Mouse (Mus musculus) layer of hippocampus, postnatal 10 days (tissue): Measurements from ENCODE around the gene Map3k5. TPM values are rescaled to one million over a fixed set of nuclear protein-coding genes. Genes with fewer than 3 reads are reported as not detected.
A peak's percentile ranks its signal among the peaks of the same experiment; 100 is the strongest.
"Not testable (repeated sequence)": the region's sequence is repeated elsewhere in the genome, so short reads cannot be mapped to it uniquely, and the experiment has no call there.

Experiments used
- DNase-seq, 2 experiments: peaks; one replicate each; pipeline ENCODE4 v3.0.0; 2021; ENCODE audit warnings: low spot score in 2 of 2
- long read RNA-seq: library from polyadenylated mRNA; stranded (forward); transcript quantifications from one replicate; pipeline ENCODE4 v2.0.0, GENCODE M21; 2023
- total RNA-seq, 2 experiments: library from RNA; stranded (reverse); gene quantifications; 2 replicates each; pipeline ENCODE4 v1.2.3; 2021

Map3k5 gene
- total RNA-seq, result 10 to 100 TPM; 18.6 to 19.0 TPM
- long read RNA-seq, partial matches to known transcripts, result 0 of 2 reads
- long read RNA-seq, other reads (novel, unspliced or antisense), result 2 of 2 reads

DNA sequence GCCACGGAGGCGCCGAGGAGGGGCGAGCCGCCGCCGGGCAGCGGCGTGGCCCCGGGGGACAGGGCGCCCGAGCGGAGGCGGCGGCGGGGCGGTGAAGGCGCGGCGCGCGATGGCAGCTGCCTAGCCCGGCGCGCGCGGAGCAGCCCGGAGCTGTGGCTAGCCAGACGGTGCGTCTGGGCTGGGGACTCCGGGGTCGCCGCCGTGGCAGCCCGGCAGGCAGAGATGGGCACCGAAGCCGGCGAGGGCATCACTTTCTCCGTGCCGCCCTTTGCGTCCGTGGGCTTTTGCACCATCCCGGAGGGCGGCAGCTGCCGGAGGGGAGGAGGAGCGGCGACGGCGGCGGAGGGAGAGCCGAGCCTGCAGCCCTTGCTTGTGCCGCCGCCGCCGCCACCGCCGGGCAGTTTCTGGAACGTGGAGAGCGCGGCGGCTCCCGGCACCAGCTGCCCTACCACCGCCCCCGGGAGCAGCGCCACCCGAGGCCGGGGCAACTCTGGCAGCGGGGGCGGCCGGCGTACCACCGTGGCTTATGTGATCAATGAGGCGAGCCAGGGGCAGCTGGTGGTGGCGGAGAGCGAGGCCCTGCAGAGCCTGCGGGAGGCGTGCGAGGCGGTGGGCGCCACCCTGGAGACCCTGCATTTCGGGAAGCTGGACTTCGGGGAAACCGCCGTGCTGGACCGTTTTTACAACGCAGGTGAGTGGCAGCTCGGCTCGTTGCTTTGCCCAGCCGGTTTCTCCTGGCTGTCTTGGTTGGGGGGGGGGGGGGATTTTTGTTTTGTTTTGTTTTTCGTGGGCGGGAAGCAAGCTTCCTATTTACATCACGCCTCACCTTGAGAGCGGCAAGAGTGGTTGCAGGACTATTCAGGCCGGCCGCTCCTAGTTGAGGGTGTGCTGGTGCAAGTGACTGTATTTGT lies at the start of gene Map3k5:
Gene Map3k5, plus strand, starts transcription at position 89 of the 911 bp plus-strand sequence.
- DNase-seq, result peak; percentile 51 to 68

DNA sequence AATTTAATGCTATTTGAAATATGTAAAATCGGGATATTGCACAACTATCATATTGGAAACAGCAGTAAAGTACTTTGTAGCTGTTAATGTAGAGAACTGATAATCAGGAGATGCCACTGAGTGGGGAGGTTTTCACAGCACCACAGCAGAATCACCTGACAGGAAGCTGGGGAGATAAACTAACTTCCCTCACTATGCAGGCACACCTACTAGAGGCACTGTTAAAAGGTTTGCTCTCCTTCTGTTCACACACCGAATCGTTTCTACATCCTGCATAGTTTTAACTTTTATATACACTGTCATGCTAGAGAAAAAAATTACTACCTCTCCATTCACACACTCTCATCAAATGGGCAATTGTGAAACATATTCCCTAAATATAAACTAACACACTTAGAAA lies 48.0 kb upstream of the Map3k5 start:
- no peak for DNase-seq

DNA sequence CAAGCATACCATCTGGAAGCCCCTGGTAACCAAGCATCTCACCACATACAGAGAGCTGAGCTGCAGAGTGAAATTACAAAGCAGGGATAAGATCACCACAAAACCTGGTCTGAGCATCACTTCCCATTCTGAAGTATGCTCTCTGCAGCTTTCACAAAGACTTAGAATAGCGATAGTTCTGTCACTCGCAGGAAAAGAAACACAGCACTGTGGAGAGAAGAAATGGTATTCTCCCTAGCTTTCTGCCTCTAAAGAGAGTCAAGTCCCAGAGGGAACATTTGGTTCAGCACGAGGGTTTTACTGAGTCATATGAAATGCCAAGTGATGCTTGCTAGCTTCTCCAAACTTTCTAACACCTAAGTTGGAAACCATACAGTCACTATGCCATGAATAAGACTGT lies 44.4 kb upstream of the Map3k5 start:
- DNase-seq, result no peak

DNA sequence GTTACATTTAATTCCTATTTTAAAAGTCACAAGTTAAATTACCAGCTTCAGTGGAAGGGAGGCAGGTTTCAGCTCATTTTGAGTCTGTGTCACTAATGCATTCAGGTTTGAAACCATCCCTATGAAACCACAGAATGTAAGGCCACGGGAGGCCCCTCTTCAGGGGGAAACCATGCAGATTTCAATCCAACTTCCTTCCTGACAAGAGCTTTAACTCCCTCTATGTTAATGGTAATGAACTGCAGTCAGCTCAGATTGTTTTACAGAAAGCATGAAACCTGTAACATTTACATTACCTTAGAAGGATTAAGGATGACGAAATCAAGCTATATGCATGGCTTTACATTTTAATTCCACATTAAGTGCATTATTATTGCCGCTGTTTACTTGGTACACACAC lies 42.6 kb upstream of the Map3k5 start:
- DNase-seq, result no peak

DNA sequence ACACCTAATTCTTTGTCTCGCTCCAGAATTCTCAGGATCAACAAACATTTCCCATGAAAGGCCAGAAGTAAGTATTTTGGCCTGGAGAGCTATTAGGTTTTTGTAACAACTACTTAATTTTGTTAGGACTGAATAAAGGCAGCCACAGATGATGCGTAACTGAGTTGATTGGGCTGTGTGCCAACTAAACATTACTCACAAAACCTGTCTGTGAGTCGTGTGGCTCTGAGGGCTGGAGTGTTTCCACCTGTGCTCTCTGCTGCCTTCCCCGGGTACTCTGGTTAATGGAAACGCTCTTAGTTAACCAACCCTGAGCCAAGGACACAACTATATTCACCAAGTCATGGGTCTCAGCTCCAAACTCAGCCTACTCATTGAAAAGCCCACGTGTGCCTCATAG lies 41.1 kb upstream of the Map3k5 start:
- no peak for DNase-seq

DNA sequence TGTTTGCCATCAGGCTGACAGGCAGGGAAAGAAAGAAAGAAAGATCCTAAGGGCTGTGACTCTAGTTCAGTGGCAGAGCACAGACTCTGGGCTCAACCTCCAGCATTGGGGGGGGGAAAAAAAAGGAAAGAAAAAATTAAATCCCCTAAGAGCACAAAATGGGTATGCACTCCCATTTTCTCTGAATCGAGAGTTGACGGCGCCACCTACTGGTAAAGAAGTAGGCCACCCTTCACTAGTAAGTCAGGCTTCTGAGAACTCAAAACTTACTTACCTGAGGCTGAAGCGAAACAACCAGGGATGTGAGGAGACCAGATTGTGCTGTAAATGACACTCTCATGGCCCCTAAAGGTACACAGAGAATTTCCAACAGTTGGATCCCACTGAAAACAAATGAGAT lies 40.3 kb upstream of the Map3k5 start:
- DNase-seq, result peak; percentile 57 to 62

DNA sequence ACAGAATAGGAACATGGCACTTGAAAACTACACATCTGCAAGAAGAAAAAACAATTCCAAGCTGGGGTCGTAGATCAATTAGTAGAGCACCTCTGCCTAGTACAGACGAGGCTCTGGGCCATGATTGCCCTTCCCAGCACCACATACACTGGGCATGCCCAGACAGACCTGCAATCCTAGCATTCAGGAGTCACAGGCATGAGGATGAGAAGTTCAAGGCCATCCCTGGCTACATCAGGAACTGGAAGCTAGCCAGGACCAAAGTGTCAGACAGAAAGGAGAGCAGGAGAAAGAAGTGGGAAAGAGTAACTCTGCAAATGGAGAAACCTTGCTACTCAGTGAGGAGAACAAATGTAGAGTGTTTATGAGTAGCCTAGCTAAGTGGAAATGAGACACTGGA lies 34.1 kb upstream of the Map3k5 start:
- DNase-seq, result no peak

DNA sequence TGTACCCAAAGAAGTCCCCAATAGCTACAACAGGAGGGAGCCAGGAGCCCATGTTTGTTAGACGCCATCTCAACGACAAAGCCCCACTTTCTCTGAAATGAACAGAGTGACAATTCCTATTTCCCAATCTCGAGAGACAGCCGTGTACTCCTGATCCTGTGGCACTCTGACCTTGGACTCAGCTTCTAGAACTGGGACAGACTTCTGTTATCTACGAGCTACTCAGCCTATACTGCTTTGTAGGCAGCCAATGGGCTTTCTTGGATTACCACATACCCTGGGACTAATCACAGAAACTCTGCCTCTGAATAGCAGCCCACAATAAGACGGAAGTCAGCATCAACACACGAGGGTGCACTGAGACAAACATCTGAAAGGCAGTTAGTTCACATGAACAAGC lies 32.3 kb upstream of the Map3k5 start:
- no peak for DNase-seq

DNA sequence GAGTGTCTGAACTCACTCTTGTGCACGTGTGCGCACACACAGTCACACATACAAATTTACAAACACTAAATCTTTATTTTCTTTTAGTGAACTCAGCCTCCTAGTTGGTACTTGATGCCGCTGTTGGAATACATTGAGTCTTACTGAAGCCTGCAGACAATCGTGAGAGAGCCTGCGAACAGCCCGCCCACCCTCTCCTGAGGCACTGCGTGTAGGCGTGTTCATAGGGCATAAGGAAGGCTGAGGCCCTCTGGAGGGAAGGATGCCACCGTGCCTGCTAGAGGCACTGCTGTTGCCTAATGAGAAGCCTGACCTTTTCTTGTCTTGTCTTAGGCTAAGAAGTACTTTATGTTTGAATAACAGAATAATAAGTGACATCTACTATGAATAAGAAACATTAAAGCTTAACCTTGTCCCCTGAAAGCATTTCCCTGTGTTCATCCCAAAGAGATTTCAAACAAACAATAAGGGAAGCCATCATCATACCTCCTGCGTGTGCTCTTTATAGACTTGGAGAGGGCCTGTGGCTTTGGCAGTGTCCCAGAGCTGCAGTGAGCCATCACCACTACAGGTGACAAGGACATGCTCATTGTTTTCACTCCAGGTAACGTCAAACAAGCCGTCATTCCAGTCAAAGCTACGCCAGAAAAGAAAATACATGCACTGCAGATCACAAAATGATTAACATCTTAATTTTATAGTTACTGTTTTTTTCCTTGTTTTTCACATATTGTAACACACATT lies 30.0 kb upstream of the Map3k5 start:
- peak in 1 of 2 experiments; percentile 14 for DNase-seq

DNA sequence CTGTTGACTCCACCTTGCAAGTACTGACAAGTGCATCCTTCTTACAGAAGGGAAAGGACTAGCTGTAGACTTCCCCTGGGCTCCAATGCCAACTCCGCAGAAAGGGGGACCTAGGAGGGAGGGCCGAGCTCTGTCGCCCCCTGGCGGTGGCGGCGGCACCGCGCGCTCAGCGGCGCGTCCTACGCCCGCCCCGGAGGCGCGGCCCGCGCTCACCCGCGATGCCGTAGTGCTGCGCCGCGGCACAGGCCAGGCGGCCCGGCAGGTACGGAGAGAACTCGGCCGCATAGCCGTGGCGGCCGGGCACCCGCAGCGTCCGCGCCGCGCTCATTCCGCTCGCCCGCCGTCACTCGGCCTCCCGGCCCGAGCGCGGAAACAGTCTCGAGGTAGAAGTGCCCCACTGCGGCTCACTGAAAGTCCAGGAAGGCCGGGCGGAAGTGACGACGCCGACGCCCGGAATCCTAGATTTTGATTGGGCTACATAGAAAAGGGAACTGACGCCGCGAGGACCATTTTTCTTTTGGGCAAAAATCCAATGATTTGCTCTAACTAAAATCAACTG lies 26.9 kb upstream of the Map3k5 start, which contains the start of gene Pex7:
Gene Pex7, minus strand, starts transcription at position 444 of the 559 bp plus-strand sequence.
- DNase-seq, result peak; percentile 94 to 95

DNA sequence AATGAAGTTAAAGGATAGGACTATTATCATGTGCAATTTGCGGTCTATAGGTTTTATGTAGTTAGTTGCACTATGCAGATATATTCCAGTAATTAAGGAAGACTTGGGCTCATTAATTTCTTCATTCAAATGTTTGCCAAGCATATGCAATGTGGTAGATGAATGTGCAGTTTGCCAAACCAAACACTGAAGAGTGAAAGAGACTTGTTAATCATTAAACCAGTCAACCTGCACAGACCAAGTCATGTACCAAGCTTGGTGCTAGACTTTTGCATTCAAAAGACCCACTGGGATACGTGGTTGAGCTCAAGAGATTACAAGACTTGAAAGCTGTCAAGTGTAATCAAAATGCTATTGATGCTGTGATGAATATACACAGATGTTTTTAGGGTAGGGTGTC lies 26.2 kb upstream of the Map3k5 start:
- DNase-seq, result no peak

DNA sequence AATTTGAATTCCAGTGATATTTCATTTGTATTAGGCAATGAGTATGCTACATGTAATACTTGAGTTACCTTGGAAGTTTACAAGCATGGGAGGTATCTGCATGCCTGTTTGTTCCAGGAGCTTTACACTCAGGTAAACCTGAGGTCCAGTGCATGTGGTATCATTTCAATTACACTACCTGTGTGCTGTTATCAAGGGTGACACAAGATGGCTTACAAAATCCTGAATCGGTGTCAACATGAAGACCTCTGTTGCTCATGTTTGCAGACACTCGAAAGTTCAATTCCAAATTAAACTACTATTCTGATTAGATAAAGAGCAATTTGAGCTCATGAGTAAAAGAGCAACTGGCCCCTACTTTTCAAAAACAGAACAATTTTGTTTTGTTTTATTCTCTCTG lies 23.8 kb upstream of the Map3k5 start:
- DNase-seq, result no peak

DNA sequence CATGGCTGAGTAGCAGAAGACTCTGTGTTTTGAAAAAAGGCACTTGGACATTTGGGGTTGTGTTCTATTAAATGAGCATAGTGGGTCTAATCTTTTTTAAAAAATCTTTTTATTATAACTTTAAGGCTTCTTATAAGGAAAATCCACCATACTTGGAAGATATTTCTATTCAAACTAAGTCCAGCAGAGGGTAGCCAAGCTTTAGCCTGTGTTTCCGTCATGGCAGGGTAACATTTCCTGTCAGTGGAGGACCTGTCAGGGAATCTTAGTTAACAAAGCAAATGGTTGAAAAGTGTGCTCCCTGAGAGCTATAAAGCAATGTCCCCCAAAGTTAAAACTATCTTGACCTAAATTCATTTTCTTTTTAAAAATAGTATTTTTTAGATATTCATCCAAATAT lies 22.7 kb upstream of the Map3k5 start:
- no peak for DNase-seq

DNA sequence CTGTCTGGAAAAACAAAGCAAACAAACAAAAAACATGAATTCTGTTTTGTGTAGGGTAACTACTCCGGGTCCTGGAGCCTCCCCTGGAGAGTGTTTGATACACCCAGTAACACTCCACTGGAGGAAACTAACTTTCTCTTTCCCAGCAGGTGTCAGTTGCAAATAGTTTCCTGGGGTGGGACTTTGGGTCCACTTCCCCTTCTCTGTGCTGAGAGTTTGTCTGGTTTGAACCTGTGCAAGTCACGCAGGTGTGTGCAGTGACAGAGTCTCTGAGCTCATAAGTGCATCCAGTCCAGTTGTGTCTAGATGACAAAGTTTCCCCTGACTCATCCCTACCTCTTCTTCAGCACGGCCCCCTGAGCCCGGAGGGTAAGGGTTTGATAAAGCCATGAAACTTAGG lies 20.5 kb upstream of the Map3k5 start:
- DNase-seq, result no peak

DNA sequence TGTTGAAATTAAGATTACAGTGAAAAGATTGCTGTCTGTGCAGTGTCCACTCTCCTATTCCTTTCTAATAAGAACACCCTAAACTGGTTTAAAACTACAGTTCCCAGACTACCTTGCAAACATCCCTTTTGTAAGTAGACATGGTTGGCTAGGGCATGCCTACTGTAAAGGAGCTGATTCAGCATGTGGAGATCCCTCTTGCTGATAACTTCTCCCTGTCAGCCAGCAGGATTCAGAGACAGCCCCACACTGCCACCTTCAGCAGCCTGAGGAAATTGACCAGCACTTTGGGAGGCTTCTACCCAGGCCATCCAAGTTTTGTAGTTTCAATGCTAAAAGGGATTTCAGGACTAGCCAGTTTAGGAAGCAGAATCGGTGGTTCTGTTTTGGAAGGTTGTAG lies 19.0 kb upstream of the Map3k5 start:
- DNase-seq, result peak; percentile 50 to 59

DNA sequence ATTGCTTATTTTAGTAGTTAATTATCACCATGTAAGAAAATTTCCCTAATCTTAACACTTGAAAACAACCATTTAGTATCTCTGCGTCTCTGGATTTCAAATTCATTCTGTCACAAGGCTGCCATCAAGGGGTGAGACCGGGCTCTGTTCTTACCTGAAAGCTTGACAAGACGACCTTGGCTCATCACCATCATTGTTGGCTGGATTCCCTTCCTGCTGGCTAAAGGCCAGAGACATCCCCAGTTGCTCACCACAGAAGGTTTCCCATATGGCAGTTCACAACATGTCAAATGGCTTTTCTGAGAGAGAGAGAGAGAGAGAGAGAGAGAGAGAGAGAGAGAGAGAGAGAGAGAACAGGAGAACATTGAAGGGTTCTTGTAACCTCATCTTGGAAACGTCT lies 11.9 kb upstream of the Map3k5 start:
- no peak for DNase-seq

DNA sequence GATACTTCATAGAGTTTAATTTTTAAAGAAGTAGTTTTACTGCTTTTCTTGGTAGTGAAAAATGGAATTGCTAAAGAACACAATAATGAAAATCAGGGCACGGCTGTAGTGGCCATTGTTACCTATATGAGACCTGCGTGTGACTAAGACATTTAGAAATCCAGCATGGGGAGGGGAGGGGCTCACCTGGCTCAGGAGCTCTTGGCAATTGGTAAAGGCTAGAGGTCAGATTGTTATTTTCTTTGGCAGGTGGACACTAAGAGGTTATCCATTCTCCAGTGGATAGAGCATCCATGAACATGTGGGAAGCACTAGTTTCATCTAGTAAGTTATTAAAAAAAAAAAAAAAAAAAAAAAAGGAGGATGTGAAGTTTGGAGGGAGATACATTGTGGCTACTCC lies 10.0 kb upstream of the Map3k5 start:
- DNase-seq, result no peak

DNA sequence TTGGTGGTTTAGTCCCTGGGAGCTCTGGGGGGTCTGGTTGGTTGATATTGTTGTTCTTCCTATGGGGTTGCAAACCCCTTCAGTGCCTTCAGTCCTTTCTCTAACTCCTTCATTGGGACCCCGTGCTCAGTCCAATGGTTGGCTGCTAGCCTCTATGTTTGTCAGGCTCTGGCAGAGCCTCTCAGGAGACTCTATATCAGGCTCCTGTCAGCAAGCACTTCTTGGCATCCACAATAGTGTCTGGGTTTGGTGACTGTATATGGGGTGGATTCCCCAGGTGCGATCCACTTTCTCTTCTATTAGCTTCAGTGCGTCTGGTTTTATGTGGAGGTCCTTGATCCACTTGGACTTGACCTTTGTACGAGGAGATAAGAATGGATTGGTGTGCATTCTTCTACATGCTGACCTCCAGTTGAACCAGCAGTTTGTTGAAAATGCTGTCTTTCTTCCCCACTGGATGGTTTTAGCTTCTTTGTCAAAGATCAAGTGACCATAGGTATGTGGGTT lies 7.8 kb upstream of the Map3k5 start:
- DNase-seq, result not testable (repeated sequence)

DNA sequence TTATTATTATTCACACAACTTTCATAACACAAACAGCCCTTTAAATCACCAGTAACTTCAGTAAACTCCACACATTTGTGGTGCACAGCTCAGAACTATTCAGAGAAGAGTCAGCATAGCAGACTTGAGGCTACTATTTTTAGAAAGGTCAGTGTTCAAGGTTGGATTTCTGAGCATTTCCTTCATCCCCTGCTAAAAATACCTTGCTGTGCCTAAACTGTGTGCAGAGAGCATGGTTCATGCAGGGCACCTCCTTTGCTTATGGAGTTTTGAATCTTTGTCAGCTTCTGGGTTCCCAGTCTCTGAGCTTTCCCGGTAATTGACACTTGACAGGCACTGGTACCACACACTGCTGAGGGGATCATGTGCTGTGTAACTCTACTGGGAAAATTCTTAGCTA lies 6.1 kb upstream of the Map3k5 start:
- DNase-seq, result no peak

DNA sequence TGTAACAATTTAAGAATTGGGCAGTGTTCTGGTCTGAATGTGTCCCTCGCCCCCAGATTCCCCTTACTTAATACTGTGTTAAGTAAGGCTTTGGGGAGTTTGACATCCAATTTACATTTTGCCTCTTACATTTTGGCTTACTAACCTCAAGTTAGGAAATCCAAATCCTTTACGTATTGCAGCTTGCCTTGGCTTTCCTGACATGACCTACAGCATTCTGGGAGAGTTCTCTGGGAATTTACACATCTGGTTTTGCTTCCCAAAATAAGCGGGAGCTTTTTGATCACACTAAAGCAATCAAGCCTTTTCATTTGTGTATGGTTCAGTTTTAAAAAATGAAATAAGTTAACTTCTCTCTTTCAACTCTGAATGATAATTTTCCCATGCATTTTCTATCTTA lies 1.3 kb upstream of the Map3k5 start:
- no peak for DNase-seq

DNA sequence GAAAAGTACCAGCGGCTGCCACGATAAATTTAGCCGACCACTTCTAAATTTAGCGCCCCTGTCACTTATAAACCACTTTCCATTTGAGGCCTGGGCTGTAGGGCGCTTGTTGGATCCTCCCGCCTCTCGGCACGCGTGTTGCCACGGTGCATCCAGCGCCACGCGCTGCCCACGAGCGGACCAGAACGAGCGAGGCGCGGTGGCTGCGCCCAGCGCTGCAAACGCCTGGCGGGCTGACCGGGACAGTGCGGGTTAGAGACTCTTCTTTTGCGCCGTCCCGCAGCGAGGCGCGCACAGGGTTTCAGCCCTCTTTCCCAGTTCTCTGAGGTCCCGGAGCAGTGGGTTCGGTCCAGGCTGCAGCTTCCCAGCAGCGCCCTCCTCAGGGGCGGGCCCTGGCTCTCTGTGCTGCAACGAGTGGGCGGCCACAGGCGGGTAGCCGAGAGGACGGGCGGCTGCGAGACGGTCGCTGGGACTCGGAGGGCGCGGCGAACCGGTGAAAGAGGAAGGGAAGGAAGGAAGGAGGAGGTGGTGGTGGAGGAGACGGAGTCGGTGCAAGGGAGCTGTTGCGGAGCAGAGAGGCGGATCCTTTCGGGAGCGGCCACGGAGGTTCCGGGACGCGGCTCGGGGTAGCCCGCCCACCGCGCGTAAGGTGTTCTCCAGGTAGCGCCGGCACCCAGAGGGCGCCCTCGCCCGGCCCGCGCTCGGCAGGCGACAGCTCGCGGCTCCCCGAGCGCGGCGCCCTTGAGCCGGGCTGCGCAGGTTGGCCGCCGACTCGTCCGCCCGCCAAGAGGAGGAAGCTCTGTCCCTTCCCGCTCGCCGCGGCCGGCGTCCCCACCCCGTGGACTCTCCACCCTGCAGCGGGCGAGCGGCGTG lies 525 bp upstream of the Map3k5 start:
- peak; percentile 59 to 74 for DNase-seq
